ENCODE assay signal across 27 mouse cellular contexts in genomic region chr15:27451760-27452159, GRCm38 (mm10). TPM values are rescaled to one million over a fixed set of nuclear protein-coding genes. Genes with fewer than 3 reads are reported as not detected.
DNase-seq lines count a peak whose midpoint lies in the region; ATAC-seq and TF ChIP-seq lines count a peak whose summit lies in the region.
"Had no signal": no experiment of that assay in that cellular context is flagged by ENCODE, and none has a peak within 500 bp of the region (broad histone marks: within the 10 kb centered on the region; RNA-seq: fewer than 3 reads in every experiment).

No protein-coding gene starts in this region.

- H3K9me3 ChIP-seq in liver, embryonic 13.5 days (replicated peaks), result no peaks in the 10 kb centered on the region
- H3K9me3 ChIP-seq: embryonic facial prominence, embryonic 13.5 days; forebrain, embryonic 15.5 days; intestine, embryonic 15.5 days; limb, embryonic 10.5 days; limb, embryonic 15.5 days; midbrain, embryonic 10.5 days had no signal

- no peak overlapping the region for H3K9ac ChIP-seq in liver, embryonic 13.5 days
- H3K9ac ChIP-seq: embryonic facial prominence, embryonic 13.5 days; forebrain, embryonic 15.5 days; intestine, embryonic 15.5 days; limb, embryonic 15.5 days had no signal

- peak; percentile 56 for DNase-seq in NIH3T3 (ENCODE audit: low read depth)
- no peak for DNase-seq in liver, embryonic 13.5 days
- DNase-seq in right cerebral cortex, postnatal 25 days, result no peak
- DNase-seq in retina, postnatal 1 day, result no peak
- no peak for DNase-seq in lung, postnatal 25 days (ENCODE audit: low spot score)
- DNase-seq: adrenal gland, postnatal 10 days; B cell, adult 2 months; cerebellum, adult 11-12 months; cerebellum, adult 9-11 months; gastrocnemius, adult 2 months; gastrocnemius, postnatal 36 days; heart, postnatal 14 days; kidney, adult 2 months; kidney, postnatal 4 days; thymus, postnatal 4 days had no signal

- 36% methylated on average over 3 of the region's 3 CpGs for WGBS in liver, embryonic 13.5 days (ENCODE audit: insufficient replicate concordance)

- peak overlapping the region; percentile 28; the same call in 1 of the 2 replicates for H3K27ac ChIP-seq in embryonic fibroblast, embryonic 13.5 days (ENCODE audit: insufficient read depth, low read length)
- H3K27ac ChIP-seq in liver, embryonic 13.5 days, result no peak overlapping the region
- H3K27ac ChIP-seq: embryonic facial prominence, embryonic 13.5 days; forebrain, embryonic 15.5 days; gastrocnemius, adult 2 months; hindbrain, postnatal 0 days; intestine, embryonic 15.5 days; limb, embryonic 10.5 days; limb, embryonic 15.5 days; macrophage; midbrain, embryonic 10.5 days had no signal

- TF ChIP-seq CTCF in embryonic fibroblast, embryonic 13.5 days (IDR thresholded peaks at IDR 0.05; ENCODE audit: borderline replicate concordance, insufficient read depth, low read length), result no peak

- H3K4me3 ChIP-seq in embryonic fibroblast, embryonic 13.5 days (ENCODE audit: insufficient read depth, low read length), result no peak overlapping the region
- no peak overlapping the region for H3K4me3 ChIP-seq in liver, embryonic 13.5 days (replicated peaks)
- H3K4me3 ChIP-seq: embryonic facial prominence, embryonic 13.5 days; forebrain, embryonic 15.5 days; gastrocnemius, adult 2 months; intestine, embryonic 15.5 days; limb, embryonic 10.5 days; limb, embryonic 15.5 days; midbrain, embryonic 10.5 days had no signal

- ATAC-seq in liver, embryonic 13.5 days (ENCODE audit: low read depth), result peak; percentile 81
- ATAC-seq in megakaryocyte progenitor cell, adult 5-6 weeks (replicated peaks; ENCODE audit: poor library complexity), result peak; percentile 82
- ATAC-seq: forebrain, embryonic 15.5 days; hindbrain, postnatal 0 days; intestine, embryonic 15.5 days; midbrain, embryonic 16.5 days; Patski had no signal

- no peaks in the 10 kb centered on the region for H3K36me3 ChIP-seq in liver, embryonic 13.5 days
- H3K36me3 ChIP-seq: embryonic facial prominence, embryonic 13.5 days; forebrain, embryonic 15.5 days; intestine, embryonic 15.5 days; limb, embryonic 10.5 days; limb, embryonic 15.5 days; midbrain, embryonic 10.5 days had no signal

- no peak overlapping the region for H3K4me2 ChIP-seq in liver, embryonic 13.5 days
- H3K4me2 ChIP-seq: embryonic facial prominence, embryonic 13.5 days; forebrain, embryonic 15.5 days; intestine, embryonic 15.5 days; limb, embryonic 15.5 days had no signal

- H3K27me3 ChIP-seq in liver, embryonic 13.5 days, result no peaks in the 10 kb centered on the region
- H3K27me3 ChIP-seq: embryonic facial prominence, embryonic 13.5 days; forebrain, embryonic 15.5 days; intestine, embryonic 15.5 days; limb, embryonic 15.5 days; Patski had no signal

- H3K4me1 ChIP-seq in embryonic fibroblast, embryonic 13.5 days (ENCODE audit: control insufficient read depth, insufficient read depth, low read length), result peaks cover 4% of the 10 kb centered on the region
- peaks cover 9% of the 10 kb centered on the region; the same call in 1 of the 2 replicates for H3K4me1 ChIP-seq in liver, embryonic 13.5 days (replicated peaks)
- H3K4me1 ChIP-seq: forebrain, embryonic 15.5 days; intestine, embryonic 15.5 days; midbrain, embryonic 10.5 days had no signal

- no peak for TF ChIP-seq POLR2A in embryonic fibroblast, embryonic 13.5 days (IDR thresholded peaks at IDR 0.05; ENCODE audit: low read depth, low read length)

RNA-seq across cellular contexts. Expression of gene Ank, which starts 14.7 kb away (rescaled TPM):
- 30.3 and 92.9 TPM in 2 replicates for polyA plus RNA-seq in embryonic fibroblast, embryonic 13.5 days (2011; ENCODE audit: insufficient read length, low read depth, missing spikeins)
- 11.1 and 11.8 TPM in 2 replicates for polyA plus RNA-seq in liver, embryonic 13.5 days (2015; fragmentation: Nextera tagmentation; extraction: Ambion mirVana)
- total RNA-seq in megakaryocyte progenitor cell, adult 5-6 weeks (2015), result 23.2 and 24.7 TPM in 2 replicates
- total RNA-seq in megakaryocyte progenitor cell, adult 5-6 weeks (2017), result 9.7 and 10.3 TPM in 2 replicates
